Mouse (Mus musculus): ENCODE measurements around the gene Kpna4.

Gene Kpna4

DNA sequence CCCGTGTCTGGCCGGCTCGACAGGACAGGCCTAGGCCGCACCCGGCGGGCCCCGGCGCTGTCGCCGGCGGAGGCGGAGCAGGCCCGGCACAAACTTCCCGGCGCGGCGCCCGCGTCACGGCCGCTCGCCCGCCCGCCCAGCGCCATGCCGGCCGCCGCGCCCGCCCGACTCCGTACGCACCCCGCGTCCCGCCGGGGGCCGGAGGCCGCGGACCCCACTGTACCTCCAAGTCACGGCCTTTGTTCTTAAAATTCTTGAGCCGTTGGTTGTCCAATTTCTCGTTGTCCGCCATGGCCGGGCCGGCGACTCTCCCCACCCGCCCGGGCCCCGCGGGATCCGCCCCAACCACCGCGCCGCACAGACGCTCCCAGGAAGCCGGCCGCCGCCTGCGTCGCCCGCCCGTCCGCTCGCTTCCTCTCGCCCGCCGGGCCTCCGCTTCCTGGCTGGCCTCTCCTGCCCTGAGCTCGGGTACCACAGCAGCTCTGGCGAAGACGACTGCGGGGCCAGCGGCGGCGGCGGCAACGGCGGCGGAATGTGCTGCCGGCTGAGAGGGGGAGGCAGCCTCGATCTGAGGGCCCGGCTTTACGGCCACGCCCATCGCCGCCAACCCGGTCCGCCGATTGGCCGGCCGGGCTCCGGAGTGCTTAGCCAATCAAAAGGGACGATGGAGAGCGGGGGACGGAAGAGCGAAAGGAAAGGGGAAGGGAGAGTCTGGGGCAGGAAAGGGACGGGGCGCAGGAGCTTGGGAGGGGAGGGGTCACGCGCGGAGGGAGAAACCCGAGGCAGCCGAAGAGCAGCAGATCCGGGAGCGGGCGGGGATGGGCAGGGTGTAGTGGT lies at the start of gene Kpna4:
Gene Kpna4, minus strand, starts transcription at position 605 of the 837 bp plus-strand sequence.
- peak; percentile 85 to 92 for DNase-seq (ENCODE audit: low spot score in 2 of 2)

- no peak for DNase-seq (ENCODE audit: low spot score in 2 of 2)
Measured at GRCm38 (mm10) chr3:69175229-69175628, 48.3 kb upstream of the Kpna4 start.

DNA sequence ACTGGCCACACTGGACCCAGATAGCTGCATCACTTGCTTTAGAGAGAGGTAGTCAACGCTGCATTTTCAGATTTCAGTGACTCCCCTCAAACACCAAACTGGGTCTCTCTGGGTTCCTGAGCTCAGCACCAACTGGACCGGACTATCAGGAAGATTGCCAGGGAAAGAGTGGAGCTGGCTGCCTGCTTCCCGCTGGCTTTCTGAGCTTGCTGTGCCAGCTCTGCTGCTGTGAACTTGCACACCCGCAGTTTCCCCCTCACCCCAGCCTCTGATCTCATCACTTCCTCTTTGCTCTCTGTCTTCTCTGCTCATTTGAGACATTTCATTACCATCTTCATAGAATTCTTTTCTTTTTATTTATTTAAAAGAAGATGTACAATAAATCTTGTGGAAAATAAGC lies 44.2 kb upstream of the Kpna4 start:
- DNase-seq (ENCODE audit: low spot score in 2 of 2): no peak

DNA sequence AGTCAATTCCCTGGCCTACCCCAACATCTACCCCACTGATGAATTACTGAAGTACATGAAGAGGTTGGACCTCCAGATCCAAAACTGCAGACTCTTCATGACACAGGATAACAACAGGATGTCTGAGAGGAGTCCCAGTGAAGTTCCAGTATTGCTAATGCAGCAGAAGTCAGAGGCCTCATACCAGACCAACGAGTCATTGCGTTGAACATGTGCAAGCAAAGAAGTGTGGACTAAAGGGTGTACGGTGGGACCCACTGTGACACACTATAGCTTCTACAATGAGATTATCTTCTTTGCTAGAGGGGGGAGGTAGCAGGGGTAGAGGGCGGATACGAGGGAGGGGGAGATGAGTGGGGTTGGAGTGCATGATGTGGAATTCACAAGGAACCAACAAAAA lies 42.9 kb upstream of the Kpna4 start:
- DNase-seq (ENCODE audit: low spot score in 2 of 2): no peak

- no peak for DNase-seq (ENCODE audit: low spot score in 2 of 2)
Measured at GRCm38 (mm10) chr3:69168724-69169123, 41.8 kb upstream of the Kpna4 start.

DNA sequence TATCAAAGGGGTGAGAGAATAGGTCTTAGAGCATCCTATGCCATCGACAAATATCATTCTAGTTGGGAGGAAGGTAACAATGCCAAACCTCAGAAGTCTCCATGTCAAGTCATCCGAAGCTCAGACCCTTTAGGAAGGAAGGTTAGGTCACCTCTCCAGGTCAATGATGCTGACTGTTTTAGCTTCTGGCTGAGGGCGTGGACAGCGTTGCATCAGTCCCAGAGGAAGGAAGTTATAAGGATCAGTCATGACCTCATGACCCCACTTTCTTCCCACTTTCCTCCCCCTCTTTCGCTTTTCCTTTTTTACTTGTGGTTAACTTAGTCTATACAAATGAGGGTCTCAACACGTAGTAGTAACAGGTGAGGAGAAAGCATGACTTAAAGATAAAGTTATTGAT lies 36.1 kb upstream of the Kpna4 start:
- no peak for DNase-seq (ENCODE audit: low spot score in 2 of 2)

- no peak for DNase-seq (ENCODE audit: low spot score in 2 of 2)
Measured at GRCm38 (mm10) chr3:69160429-69160828, 33.5 kb upstream of the Kpna4 start.

DNA sequence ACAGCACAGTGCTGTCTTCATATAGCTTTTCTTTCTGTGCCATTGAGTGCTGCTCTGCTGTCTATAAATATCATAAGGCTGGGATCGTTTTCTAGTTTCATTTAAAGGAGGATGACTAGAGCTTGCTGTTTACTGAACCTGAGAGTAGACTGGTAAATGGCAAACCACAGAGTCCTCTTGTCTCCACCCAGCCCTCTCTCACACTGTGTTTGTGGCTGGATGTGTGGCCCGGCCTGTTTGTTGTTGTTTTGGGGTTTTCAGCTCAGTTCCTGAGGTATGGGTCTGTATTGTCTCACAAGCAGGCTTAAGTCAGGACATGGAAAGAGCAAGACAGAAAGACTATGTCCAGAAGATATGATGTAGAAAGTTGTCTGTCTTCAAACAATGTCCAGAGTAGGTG lies 32.6 kb upstream of the Kpna4 start:
- DNase-seq (ENCODE audit: low spot score in 2 of 2): no peak

- no peak for DNase-seq (ENCODE audit: low spot score in 2 of 2)
Measured at GRCm38 (mm10) chr3:69157886-69158285, 31.0 kb upstream of the Kpna4 start.

DNA sequence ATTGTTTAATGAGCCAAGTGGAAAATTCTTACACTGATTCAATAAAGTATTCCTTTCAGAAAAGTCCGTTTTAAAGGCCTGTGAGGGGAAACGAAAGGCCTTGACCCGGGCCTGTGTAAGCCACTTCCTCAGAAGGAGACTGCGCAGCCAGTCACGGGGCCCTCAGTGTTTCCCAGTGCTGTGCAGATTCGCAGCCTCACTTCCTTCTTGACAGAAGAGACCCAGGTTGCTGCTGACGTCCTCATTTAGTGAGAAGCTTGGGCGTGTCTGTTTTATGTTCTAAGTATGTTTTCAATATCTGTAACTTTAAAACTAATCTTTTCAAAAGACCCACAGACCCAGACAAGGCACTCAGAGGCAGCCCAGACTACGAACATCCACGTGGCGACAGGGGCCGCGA lies 29.6 kb upstream of the Kpna4 start:
- peak in 1 of 2 experiments; percentile 24 for DNase-seq (ENCODE audit: low spot score in 2 of 2)

GRCm38 (mm10) chr3:69154691-69155090 lies 27.8 kb upstream of the Kpna4 start:
- DNase-seq (ENCODE audit: low spot score in 2 of 2): no peak

DNA sequence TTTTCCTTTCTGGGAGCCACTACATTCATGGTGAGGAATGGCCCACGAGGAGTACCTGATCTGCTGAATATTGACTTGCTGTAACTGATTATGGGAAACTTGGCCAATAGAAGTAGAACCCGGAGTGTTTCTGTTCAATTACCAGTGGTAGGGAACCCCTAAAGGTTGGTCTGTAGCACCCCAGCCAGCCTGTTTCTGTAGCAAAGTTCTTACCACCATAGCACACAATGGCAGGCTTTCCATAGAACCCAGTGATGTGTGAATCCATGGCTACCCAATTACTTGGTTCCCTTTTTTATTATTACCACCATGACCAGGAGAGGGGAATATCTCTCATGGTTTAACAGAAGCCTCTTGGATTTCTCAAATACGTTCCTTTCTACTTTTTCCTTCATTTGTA lies 24.0 kb upstream of the Kpna4 start:
- DNase-seq (ENCODE audit: low spot score in 2 of 2): no peak

- DNase-seq (ENCODE audit: low spot score in 2 of 2): no peak
Measured at GRCm38 (mm10) chr3:69142372-69142994, 15.6 kb upstream of the Kpna4 start.

DNA sequence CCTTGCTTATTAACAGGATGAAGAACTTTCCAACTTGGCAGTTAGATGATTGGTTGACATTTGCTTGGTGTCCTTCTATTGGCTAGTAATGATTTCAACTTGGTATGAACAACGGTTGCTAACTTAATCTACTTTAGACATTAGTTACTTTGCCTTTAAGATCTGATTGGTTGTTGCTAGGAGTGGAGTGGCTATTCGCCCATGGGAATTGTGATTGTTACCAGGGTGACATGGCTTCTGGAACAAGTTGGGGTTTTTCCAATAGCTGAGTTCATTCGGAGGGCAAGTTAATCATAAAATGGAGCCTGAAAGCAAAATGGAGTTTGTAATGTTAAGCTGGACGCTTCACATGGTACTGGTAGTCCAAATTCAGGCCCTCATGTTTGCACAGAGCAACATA lies 13.9 kb upstream of the Kpna4 start:
- no peak for DNase-seq (ENCODE audit: low spot score in 2 of 2)

DNA sequence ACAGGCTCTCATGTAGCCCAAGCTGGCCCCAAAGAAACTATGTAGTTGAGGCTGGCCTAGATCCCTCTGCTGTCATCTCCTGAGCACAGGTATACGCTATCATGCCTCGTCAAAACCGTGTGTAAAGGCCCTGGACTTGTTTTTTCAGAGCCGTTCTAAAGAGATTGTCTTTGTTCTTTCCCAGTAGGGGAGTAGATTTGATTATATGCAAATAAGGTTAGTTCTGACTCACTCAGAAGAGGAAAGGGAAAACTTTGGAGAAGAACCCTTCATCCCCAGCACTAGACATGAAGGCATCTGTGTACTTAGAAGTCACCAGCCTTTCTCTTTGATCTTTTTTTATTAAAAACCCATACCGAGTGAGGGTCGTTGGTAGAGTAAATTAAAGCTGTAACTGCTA lies 9.1 kb upstream of the Kpna4 start:
- DNase-seq (ENCODE audit: low spot score in 2 of 2): no peak

- no peak for DNase-seq (ENCODE audit: low spot score in 2 of 2)
Measured at GRCm38 (mm10) chr3:69130973-69131372, 4.1 kb upstream of the Kpna4 start.

DNA sequence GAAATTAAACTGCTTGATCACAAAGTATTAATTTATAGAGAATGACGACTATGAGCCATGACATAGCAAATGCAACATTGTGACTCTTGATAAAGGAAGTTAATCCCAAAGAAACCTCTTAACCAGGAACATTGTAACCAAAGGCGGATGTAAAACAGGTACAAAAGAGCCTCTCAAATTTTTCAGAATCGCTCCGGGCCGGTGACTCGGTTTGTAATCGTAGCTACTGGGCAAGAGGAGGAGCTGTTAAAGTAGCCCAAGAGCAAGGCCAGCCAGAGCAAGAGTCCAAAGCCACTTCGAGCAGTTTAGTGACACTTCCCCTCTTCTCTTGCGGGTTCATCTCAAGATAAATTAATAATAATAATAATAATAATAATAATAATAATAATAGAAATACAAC lies 780 bp upstream of the Kpna4 start:
- DNase-seq (ENCODE audit: low spot score in 2 of 2): no peak

DNA sequence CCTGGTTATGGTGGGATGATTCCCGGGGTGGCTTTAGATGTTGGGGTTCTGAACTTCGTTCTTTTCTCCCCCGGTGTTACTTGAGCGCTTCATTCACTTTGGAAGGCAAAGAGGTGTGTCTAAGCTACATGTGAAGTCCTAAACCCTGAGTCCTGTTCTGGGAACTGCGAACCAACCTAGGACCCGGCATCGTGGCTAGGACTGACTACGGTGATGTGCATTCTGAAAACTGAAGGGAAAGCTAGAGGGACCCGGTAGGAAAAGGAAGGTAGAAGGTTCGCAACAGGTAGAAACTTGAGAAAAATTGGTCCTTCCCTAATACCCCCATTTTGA lies 399 bp upstream of the Kpna4 start:
- DNase-seq (ENCODE audit: low spot score in 2 of 2): no peak

GRCm38 (mm10) chr3:69125891-69126508 lies 913 bp downstream of the Kpna4 start:
- peak in 1 of 2 experiments; percentile 36 for DNase-seq (ENCODE audit: low spot score in 2 of 2)

DNA sequence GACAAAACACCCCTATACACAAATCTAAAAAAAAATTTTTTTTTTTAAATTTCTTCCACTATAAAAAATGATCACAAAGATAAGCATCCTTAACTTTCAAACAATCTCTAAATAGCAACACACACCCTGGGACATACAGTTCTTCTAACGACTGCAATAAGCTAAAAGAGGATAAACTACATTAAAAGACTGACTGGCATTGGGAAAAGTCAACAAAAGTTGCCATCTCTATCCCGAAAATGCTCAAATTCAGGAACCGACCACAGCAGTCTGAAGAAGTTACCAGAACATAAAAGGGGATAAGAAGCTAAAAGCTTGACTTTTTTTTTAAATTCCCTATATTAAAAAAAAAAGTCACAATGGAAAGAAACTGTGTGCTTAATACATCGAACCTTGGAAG lies 1.5 kb downstream of the Kpna4 start:
- DNase-seq (ENCODE audit: low spot score in 2 of 2): no peak

DNA sequence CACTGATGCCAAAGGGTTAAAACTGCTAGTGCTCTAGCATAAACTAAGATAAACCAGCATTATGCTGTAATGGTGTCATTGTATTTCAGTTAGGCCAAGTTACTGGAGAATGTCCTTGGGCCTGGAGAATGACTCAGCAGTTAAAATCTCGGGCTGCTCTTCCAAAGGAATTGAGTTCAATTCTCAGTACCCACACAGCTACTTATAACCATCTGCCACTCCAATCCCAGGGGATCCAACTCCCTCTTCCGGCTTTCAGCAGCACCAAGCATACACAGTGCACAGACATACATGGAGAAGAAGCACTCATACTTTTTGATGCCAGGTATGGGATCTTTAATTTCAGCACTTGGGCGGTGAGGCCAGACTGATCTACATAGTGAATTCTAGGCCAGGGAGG lies 8.1 kb downstream of the Kpna4 start:
- no peak for DNase-seq (ENCODE audit: low spot score in 2 of 2)

DNA sequence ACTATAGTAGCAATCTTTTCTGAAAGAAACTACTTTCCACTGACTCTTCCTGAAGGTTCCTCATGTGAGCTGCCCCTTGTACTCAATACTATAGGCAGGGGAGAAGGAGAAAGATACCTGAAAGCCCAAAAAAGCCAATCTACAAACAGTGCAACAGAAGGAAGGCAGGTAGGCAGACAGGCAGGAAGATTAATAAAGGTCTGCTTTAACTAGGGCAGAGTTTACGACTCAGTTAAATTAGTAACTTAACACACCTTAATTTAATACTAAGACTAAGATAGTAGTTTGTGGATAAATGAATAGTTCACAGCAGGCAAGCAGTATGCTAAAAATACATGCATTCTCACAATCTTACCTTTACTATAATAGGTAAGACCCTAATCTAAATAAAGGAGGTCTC lies 12.2 kb downstream of the Kpna4 start:
- DNase-seq (ENCODE audit: low spot score in 2 of 2): no peak

DNA sequence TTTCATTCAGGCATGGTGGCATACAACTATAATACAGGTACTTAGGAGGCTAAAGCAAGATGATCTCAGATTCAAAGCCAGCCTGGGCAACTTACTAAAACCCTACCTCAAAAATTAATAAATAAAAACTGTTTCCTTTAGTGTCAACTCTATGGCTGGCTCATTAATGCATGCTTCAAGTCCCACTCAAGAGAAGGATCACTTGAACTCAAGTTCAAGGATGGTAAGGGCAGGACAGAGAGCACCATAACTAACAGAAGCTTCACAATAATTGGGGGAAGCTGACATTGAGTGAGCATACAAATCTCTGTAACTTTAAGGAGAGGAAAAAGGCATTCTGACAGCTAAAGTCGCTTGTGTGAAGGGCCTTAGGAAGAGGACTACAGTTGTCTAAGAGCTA lies 13.0 kb downstream of the Kpna4 start:
- no peak for DNase-seq (ENCODE audit: low spot score in 2 of 2)

All from left cerebral cortex, adult 9 months (tissue).